In genomic region chr17:14711032-14711431, GRCm38 (mm10) we compare ENCODE assay signal across 25 mouse cellular contexts. TPM values are rescaled to one million over a fixed set of nuclear protein-coding genes. Genes with fewer than 3 reads are reported as not detected.
DNase-seq lines count a peak whose midpoint lies in the region; ATAC-seq and TF ChIP-seq lines count a peak whose summit lies in the region.
"Had no signal": no experiment of that assay in that cellular context is flagged by ENCODE, and none has a peak within 500 bp of the region (broad histone marks: within the 10 kb centered on the region; RNA-seq: fewer than 3 reads in every experiment).

No protein-coding gene starts in this region.

- no peak for TF ChIP-seq EP300 in heart, adult 2 months (IDR thresholded peaks at IDR 0.05; ENCODE audit: insufficient read depth, low read depth, low read length)

- intact Hi-C loops in heart, adult 2 months (cut with DNase I): no loop called here
- intact Hi-C loops in heart, postnatal 36 days (cut with DNase I): no loop called here

- ATAC-seq in CD4-positive, CD25-positive, alpha-beta regulatory T cell, adult 4 months: no peak
- ATAC-seq: activated CD4-positive, CD25-positive, alpha-beta regulatory T cell, adult 4 months; forebrain, embryonic 13.5 days; liver, embryonic 12.5 days; midbrain, embryonic 16.5 days had no signal

- H3K79me2 ChIP-seq in heart, adult 2 months (replicated peaks; ENCODE audit: control insufficient read depth, insufficient read depth, low read length): no peaks in the 10 kb centered on the region

- TF ChIP-seq CTCF in heart, adult 2 months (IDR thresholded peaks at IDR 0.05): no peak

- H3K4me3 ChIP-seq in heart, adult 2 months: no peak overlapping the region
- H3K4me3 ChIP-seq in heart, embryonic 10.5 days: no peak overlapping the region
- H3K4me3 ChIP-seq: forebrain, embryonic 13.5 days; hindbrain, embryonic 13.5 days; liver, embryonic 12.5 days; midbrain, embryonic 10.5 days; myocyte; neural tube, embryonic 13.5 days; stomach, embryonic 15.5 days had no signal

- no peaks in the 10 kb centered on the region for H3K27me3 ChIP-seq in heart, adult 2 months (ENCODE audit: control insufficient read depth, insufficient read depth, low read length)
- H3K27me3 ChIP-seq in heart, embryonic 10.5 days (ENCODE audit: insufficient read depth, poor library complexity, severe bottlenecking): no peaks in the 10 kb centered on the region
- H3K27me3 ChIP-seq: forebrain, embryonic 13.5 days; liver, embryonic 12.5 days; neural tube, embryonic 13.5 days; stomach, embryonic 15.5 days had no signal

- no peak overlapping the region for H3K9ac ChIP-seq in heart, adult 2 months (ENCODE audit: low read depth, low read length)
- H3K9ac ChIP-seq: forebrain, embryonic 13.5 days; hindbrain, embryonic 13.5 days; liver, embryonic 12.5 days; neural tube, embryonic 13.5 days; stomach, embryonic 15.5 days had no signal

- H3K36me3 ChIP-seq in heart, adult 2 months (ENCODE audit: control insufficient read depth, insufficient read depth, low read length): no peaks in the 10 kb centered on the region
- H3K36me3 ChIP-seq in heart, embryonic 10.5 days: no peaks in the 10 kb centered on the region
- H3K36me3 ChIP-seq: hindbrain, embryonic 13.5 days; liver, embryonic 12.5 days; midbrain, embryonic 10.5 days; neural tube, embryonic 13.5 days; stomach, embryonic 15.5 days had no signal

- no peaks in the 10 kb centered on the region for H3K9me3 ChIP-seq in heart, embryonic 10.5 days
- H3K9me3 ChIP-seq: forebrain, embryonic 13.5 days; hindbrain, embryonic 13.5 days; liver, embryonic 12.5 days; midbrain, embryonic 10.5 days; neural tube, embryonic 13.5 days; stomach, embryonic 15.5 days had no signal

- no peak for TF ChIP-seq POLR2A in heart, adult 2 months (IDR thresholded peaks at IDR 0.05; ENCODE audit: insufficient read depth, low read depth, low read length)

- peak in 1 of 2 experiments; percentile 65 for DNase-seq in heart, adult 2 months
- DNase-seq in heart, postnatal 36 days: no peak
- peak; percentile 41 for DNase-seq in testis, postnatal 10 days (ENCODE audit: low spot score)
- no peak for DNase-seq in testis, postnatal 14 days (ENCODE audit: low spot score)
- DNase-seq in heart, embryonic 10.5 days (ENCODE audit: low spot score): peak; percentile 20
- DNase-seq in ovary, postnatal 36 days (ENCODE audit: low spot score): no peak
- DNase-seq: adrenal gland, postnatal 14 days; cerebellum, adult 8-10 months; kidney, adult 2 months; layer of hippocampus, adult 9-11 months; lung, adult 18-20 months; lung, postnatal 10 days; right cerebral cortex, adult 18-20 months; right cerebral cortex, postnatal 4 days; thymus, adult 2 months had no signal

- H3K4me1 ChIP-seq in heart, adult 2 months (ENCODE audit: control insufficient read depth, insufficient read depth, low read length): peaks cover 1% of the 10 kb centered on the region; the same call in 1 of the 2 replicates
- no peaks in the 10 kb centered on the region for H3K4me1 ChIP-seq in heart, embryonic 10.5 days
- H3K4me1 ChIP-seq: forebrain, embryonic 13.5 days; liver, embryonic 12.5 days; stomach, embryonic 15.5 days had no signal

- 87% methylated on average over 3 of the region's 3 CpGs for WGBS in heart, adult 2 months
- WGBS in heart, embryonic 10.5 days: 89% methylated on average over 3 of the region's 3 CpGs

- H3K27ac ChIP-seq in heart, adult 2 months: peak overlapping the region; percentile 27; the same call in 1 of the 2 replicates
- no peak overlapping the region for H3K27ac ChIP-seq in heart, embryonic 10.5 days
- H3K27ac ChIP-seq: forebrain, embryonic 13.5 days; hindbrain, embryonic 13.5 days; liver, embryonic 12.5 days; midbrain, embryonic 10.5 days; neural tube, embryonic 13.5 days; stomach, embryonic 15.5 days had no signal

RNA-seq across cellular contexts. Expression of gene Thbs2, which starts 17.0 kb away (rescaled TPM):
- 10 to 100 TPM; 12.2 to 21.0 TPM for total RNA-seq in heart, adult 2 months (2021)
- 10.8 and 22.0 TPM in 2 replicates for polyA plus RNA-seq in heart, adult 2 months (2012; rRNA removed)
- total RNA-seq in heart, postnatal 36 days (2021): 10 to 100 TPM; 17.1 to 17.4 TPM
- 1.2 and 1.3 TPM in 2 replicates for polyA plus RNA-seq in heart, embryonic 10.5 days (2016; fragmentation: Nextera tagmentation; extraction: Ambion mirVana)
- polyA plus RNA-seq in CD4-positive, CD25-positive, alpha-beta regulatory T cell, adult 4 months (2017; shearing (Covaris generic)): not detected
- polyA plus RNA-seq: activated CD4-positive, CD25-positive, alpha-beta regulatory T cell, adult 4 months had no signal

Comparison
In these comparisons a context has a peak if more than half of its experiments do, and no peak if none do; other contexts are left out.
1. DNase-seq: peak in testis, postnatal 10 days (single experiment) and heart, embryonic 10.5 days (single experiment); none in heart, postnatal 36 days (0 of 2), testis, postnatal 14 days (single experiment) and ovary, postnatal 36 days (single experiment).